ENCODE assay signal across 22 mouse cellular contexts in the genomic region with DNA sequence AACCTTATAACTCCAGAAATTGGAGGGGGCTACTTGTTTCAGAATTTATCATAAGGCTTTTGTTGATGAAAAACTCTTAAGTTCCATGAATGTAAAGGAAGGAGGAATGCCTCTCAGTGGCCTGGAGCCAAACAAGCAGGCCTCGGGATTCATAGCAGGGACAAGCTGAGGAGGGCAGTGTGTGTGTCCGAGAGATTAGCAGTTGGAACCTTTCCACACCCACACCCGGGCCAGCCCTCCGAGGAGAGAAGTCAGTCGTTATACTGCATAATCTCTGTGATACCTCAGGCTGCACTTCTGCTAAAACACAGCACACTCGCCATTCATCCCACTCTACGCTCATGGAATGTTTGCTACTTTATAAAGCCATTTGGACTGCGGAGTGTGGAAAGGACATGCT. TPM values are rescaled to one million over a fixed set of nuclear protein-coding genes. Genes with fewer than 3 reads are reported as not detected.
DNase-seq lines count a peak whose midpoint lies in the region; ATAC-seq and TF ChIP-seq lines count a peak whose summit lies in the region.
"Had no signal": no experiment of that assay in that cellular context is flagged by ENCODE, and none has a peak within 500 bp of the region (broad histone marks: within the 10 kb centered on the region; RNA-seq: fewer than 3 reads in every experiment).

No protein-coding gene starts in this region.

- H3K9me3 ChIP-seq in liver, embryonic 16.5 days (replicated peaks; ENCODE audit: control insufficient read depth, low read length): no peaks in the 10 kb centered on the region
- no peaks in the 10 kb centered on the region for H3K9me3 ChIP-seq in liver, embryonic 11.5 days (ENCODE audit: control insufficient read depth, low read length)
- H3K9me3 ChIP-seq in lung, postnatal 0 days (ENCODE audit: low read length): no peaks in the 10 kb centered on the region
- H3K9me3 ChIP-seq: embryonic facial prominence, embryonic 10.5 days; heart, embryonic 12.5 days; hindbrain, embryonic 12.5 days had no signal

- 60% methylated on average over 8 of the region's 8 CpGs for WGBS in liver, embryonic 16.5 days (ENCODE audit: insufficient replicate concordance)
- WGBS in liver, embryonic 11.5 days: 88% methylated on average over 8 of the region's 8 CpGs
- 77% methylated on average over 8 of the region's 8 CpGs for WGBS in lung, postnatal 0 days

- peaks cover 22% of the 10 kb centered on the region for H3K36me3 ChIP-seq in liver, embryonic 16.5 days (ENCODE audit: control insufficient read depth, insufficient read depth)
- H3K36me3 ChIP-seq in liver, embryonic 11.5 days (ENCODE audit: control insufficient read depth, insufficient read depth, low read length): peaks cover 33% of the 10 kb centered on the region
- H3K36me3 ChIP-seq in lung, postnatal 0 days (ENCODE audit: insufficient read depth, low read length): peaks cover 36% of the 10 kb centered on the region

- H3K27me3 ChIP-seq in liver, embryonic 16.5 days (ENCODE audit: control insufficient read depth, insufficient read depth, low read depth, low read length): no peaks in the 10 kb centered on the region
- H3K27me3 ChIP-seq in liver, embryonic 11.5 days (replicated peaks; ENCODE audit: control insufficient read depth, insufficient read depth, low read length): no peaks in the 10 kb centered on the region
- no peaks in the 10 kb centered on the region for H3K27me3 ChIP-seq in lung, postnatal 0 days (replicated peaks; ENCODE audit: insufficient read depth, low read length)
- H3K27me3 ChIP-seq: heart, embryonic 12.5 days; hindbrain, embryonic 12.5 days; Patski had no signal

- H3K4me2 ChIP-seq in liver, embryonic 16.5 days (ENCODE audit: low read depth, low read length): no peak overlapping the region
- no peak overlapping the region for H3K4me2 ChIP-seq in liver, embryonic 11.5 days
- H3K4me2 ChIP-seq in lung, postnatal 0 days (replicated peaks; ENCODE audit: low read depth, low read length): no peak overlapping the region
- H3K4me2 ChIP-seq: heart, embryonic 12.5 days; hindbrain, embryonic 12.5 days had no signal

- ATAC-seq in liver, embryonic 16.5 days (ENCODE audit: low read depth): peak; percentile 35; the same call in 1 of the 2 replicates
- no peak for ATAC-seq in liver, embryonic 11.5 days (replicated peaks; ENCODE audit: low FRiP score)
- ATAC-seq in erythroblast, adult 5-6 weeks (replicated peaks; ENCODE audit: low FRiP score, poor library complexity, severe bottlenecking): peak; percentile 97
- peak; percentile 66; the same call in 1 of the 2 replicates for ATAC-seq in megakaryocyte-erythroid progenitor cell, adult 5-6 weeks (replicated peaks; ENCODE audit: low FRiP score, low TSS enrichment, poor library complexity, severe bottlenecking)
- no peak for ATAC-seq in lung, postnatal 0 days
- ATAC-seq: activated CD4-positive, CD25-positive, alpha-beta regulatory T cell, adult 4 months; forebrain, embryonic 16.5 days; hindbrain, postnatal 0 days; Patski had no signal

- TF ChIP-seq EP300 in lung, postnatal 0 days (IDR thresholded peaks at IDR 0.05): no peak

- no peak for DNase-seq in liver, embryonic 11.5 days (ENCODE audit: low spot score)
- DNase-seq in spleen, postnatal 4 days (ENCODE audit: low spot score in 2 of 2): peak; percentile 78 to 79
- DNase-seq in lung, postnatal 0 days (ENCODE audit: low spot score): no peak
- DNase-seq in embryo, embryonic 10 days (ENCODE audit: low spot score): no peak
- DNase-seq: adrenal gland, postnatal 14 days; cerebellum, adult 18-20 months; cerebellum, adult 9-11 months; cerebellum, postnatal 36 days; gastrocnemius, postnatal 10 days; heart, adult 18-20 months; heart, postnatal 36 days had no signal

- H3K9ac ChIP-seq in liver, embryonic 16.5 days (ENCODE audit: low read depth, low read length): no peak overlapping the region
- no peak overlapping the region for H3K9ac ChIP-seq in liver, embryonic 11.5 days (ENCODE audit: low read depth, low read length)
- no peak overlapping the region for H3K9ac ChIP-seq in lung, postnatal 0 days (replicated peaks; ENCODE audit: low read depth)
- H3K9ac ChIP-seq: heart, embryonic 12.5 days; hindbrain, embryonic 12.5 days had no signal

- H3K4me1 ChIP-seq in liver, embryonic 16.5 days (ENCODE audit: control insufficient read depth, low read depth, low read length): peaks cover 3% of the 10 kb centered on the region
- H3K4me1 ChIP-seq in liver, embryonic 11.5 days (replicated peaks; ENCODE audit: control insufficient read depth, insufficient read depth, low read length): no peaks in the 10 kb centered on the region
- no peaks in the 10 kb centered on the region for H3K4me1 ChIP-seq in lung, postnatal 0 days (ENCODE audit: insufficient read depth, low read depth, low read length)
- H3K4me1 ChIP-seq: embryonic facial prominence, embryonic 10.5 days; heart, embryonic 12.5 days; hindbrain, embryonic 12.5 days had no signal

- no peak for TF ChIP-seq CTCF in lung, postnatal 0 days (IDR thresholded peaks at IDR 0.05)

- H3K4me3 ChIP-seq in liver, embryonic 16.5 days (ENCODE audit: low read depth, low read length): no peak overlapping the region
- H3K4me3 ChIP-seq in liver, embryonic 11.5 days (ENCODE audit: low read depth, low read length): no peak overlapping the region
- H3K4me3 ChIP-seq in lung, postnatal 0 days (ENCODE audit: low read depth, low read length): no peak overlapping the region
- H3K4me3 ChIP-seq: embryonic facial prominence, embryonic 10.5 days; erythroblast, embryonic 14.5 days; heart, embryonic 12.5 days; hindbrain, embryonic 12.5 days had no signal

- no peak overlapping the region for H3K27ac ChIP-seq in liver, embryonic 16.5 days (ENCODE audit: low read length)
- no peak overlapping the region for H3K27ac ChIP-seq in liver, embryonic 11.5 days (ENCODE audit: low read depth, low read length)
- H3K27ac ChIP-seq in lung, postnatal 0 days (ENCODE audit: low read length): no peak overlapping the region
- H3K27ac ChIP-seq: embryonic facial prominence, embryonic 10.5 days; hindbrain, embryonic 12.5 days; hindbrain, postnatal 0 days had no signal

RNA-seq across cellular contexts. Expression of gene Zfp14, which starts 27.4 kb away (rescaled TPM):
- polyA plus RNA-seq in liver, embryonic 16.5 days (2015; fragmentation: Nextera tagmentation; extraction: Ambion mirVana): 0.28 and 0.34 TPM in 2 replicates
- 1.4 and 1.8 TPM in 2 replicates for polyA plus RNA-seq in liver, embryonic 11.5 days (2014; fragmentation: Nextera tagmentation; extraction: Ambion mirVana)
- not detected in 2 replicates for total RNA-seq in erythroblast, adult 5-6 weeks (2015; ENCODE audit: low replicate concordance)
- total RNA-seq in erythroblast, adult 5-6 weeks (2017; ENCODE audit: low replicate concordance): 1.7 TPM in 1 of 2 replicates, not detected in the other
- 0.74 and 1.3 TPM in 2 replicates for total RNA-seq in megakaryocyte-erythroid progenitor cell, adult 5-6 weeks (2014; fragmentation: Nextera tagmentation)
- total RNA-seq in megakaryocyte-erythroid progenitor cell, adult 5-6 weeks (2017): 1.1 and 5.8 TPM in 2 replicates
- 2.3 and 2.4 TPM in 2 replicates for polyA plus RNA-seq in lung, postnatal 0 days (2015; fragmentation: Nextera tagmentation; extraction: Ambion mirVana)
- polyA plus RNA-seq: erythroblast, embryonic 14.5 days had no signal

RNA-seq across cellular contexts. Expression of gene Zfp568, which starts 40.0 kb away (rescaled TPM):
- polyA plus RNA-seq in liver, embryonic 16.5 days (2015; fragmentation: Nextera tagmentation; extraction: Ambion mirVana): 8.1 and 8.2 TPM in 2 replicates
- 23.6 and 25.3 TPM in 2 replicates for polyA plus RNA-seq in liver, embryonic 11.5 days (2014; fragmentation: Nextera tagmentation; extraction: Ambion mirVana)
- 2.5 and 3.5 TPM in 2 replicates for total RNA-seq in erythroblast, adult 5-6 weeks (2015; ENCODE audit: low replicate concordance)
- total RNA-seq in erythroblast, adult 5-6 weeks (2017; ENCODE audit: low replicate concordance): 3.0 and 4.2 TPM in 2 replicates
- 9.0 and 16.5 TPM in 2 replicates for total RNA-seq in megakaryocyte-erythroid progenitor cell, adult 5-6 weeks (2014; fragmentation: Nextera tagmentation)
- 25.7 and 26.1 TPM in 2 replicates for total RNA-seq in megakaryocyte-erythroid progenitor cell, adult 5-6 weeks (2017)
- polyA plus RNA-seq in lung, postnatal 0 days (2015; fragmentation: Nextera tagmentation; extraction: Ambion mirVana): 4.1 and 5.8 TPM in 2 replicates

RNA-seq across cellular contexts. Expression of gene Zfp82, which starts 48.9 kb away (rescaled TPM):
- polyA plus RNA-seq in liver, embryonic 16.5 days (2015; fragmentation: Nextera tagmentation; extraction: Ambion mirVana): 1.2 TPM in 2 replicates
- polyA plus RNA-seq in liver, embryonic 11.5 days (2014; fragmentation: Nextera tagmentation; extraction: Ambion mirVana): 3.9 and 4.1 TPM in 2 replicates
- not detected in 2 replicates for total RNA-seq in erythroblast, adult 5-6 weeks (2015; ENCODE audit: low replicate concordance)
- total RNA-seq in erythroblast, adult 5-6 weeks (2017; ENCODE audit: low replicate concordance): 0.84 TPM in 1 of 2 replicates, not detected in the other
- 4.6 and 6.8 TPM in 2 replicates for total RNA-seq in megakaryocyte-erythroid progenitor cell, adult 5-6 weeks (2014; fragmentation: Nextera tagmentation)
- 4.5 and 7.5 TPM in 2 replicates for total RNA-seq in megakaryocyte-erythroid progenitor cell, adult 5-6 weeks (2017)
- polyA plus RNA-seq in lung, postnatal 0 days (2015; fragmentation: Nextera tagmentation; extraction: Ambion mirVana): 3.8 and 4.0 TPM in 2 replicates
- total RNA-seq: adrenal gland, postnatal 14 days had no signal
- polyA plus RNA-seq: erythroblast, embryonic 14.5 days had no signal

Comparison
In these comparisons a context has a peak if more than half of its experiments do, and no peak if none do; other contexts are left out.
1. ATAC-seq: peak in liver, embryonic 16.5 days (single experiment), erythroblast, adult 5-6 weeks (single experiment) and megakaryocyte-erythroid progenitor cell, adult 5-6 weeks (single experiment); none in liver, embryonic 11.5 days (single experiment) and lung, postnatal 0 days (single experiment).
2. DNase-seq: peak in spleen, postnatal 4 days (2 of 2); none in liver, embryonic 11.5 days (single experiment), lung, postnatal 0 days (single experiment) and embryo, embryonic 10 days (single experiment).